Mouse (Mus musculus) urinary bladder, adult 2 months (tissue): ENCODE measurements around the gene Ahsa2. TPM values are rescaled to one million over a fixed set of nuclear protein-coding genes. Genes with fewer than 3 reads are reported as not detected.
"Not testable (repeated sequence)": the region's sequence is repeated elsewhere in the genome, so short reads cannot be mapped to it uniquely, and the experiment has no call there.

Experiments
- DNase-seq: peaks from one replicate; pipeline ENCODE4 v3.0.0; 2022; ENCODE audit warnings: low spot score
- polyA plus RNA-seq: library from polyadenylated mRNA; depleted of rRNA; stranded (reverse); fragments of >200 nt; gene quantifications from 2 replicates; pipeline ENCODE4 v1.2.3, GENCODE M21; 2012; rRNA removed

Ahsa2 gene
- 33.1 and 43.6 TPM in 2 replicates for polyA plus RNA-seq

GRCm38 (mm10) chr11:23497718-23498509, at the start of gene Ahsa2:
Gene Ahsa2, minus strand, starts transcription at chr11:23498030.
- peak; percentile 93 for DNase-seq

- no peak for DNase-seq
These were observed 39.6 kb upstream of the Ahsa2 start for GRCm38 (mm10) chr11:23537446-23537845.

- no peak for DNase-seq
These were observed 22.8 kb upstream of the Ahsa2 start, which contains the start of gene 1700093K21Rik for GRCm38 (mm10) chr11:23520473-23521205. Gene 1700093K21Rik, minus strand, starts transcription at chr11:23521155.

- no peak for DNase-seq
These were observed 21.2 kb upstream of the Ahsa2 start for GRCm38 (mm10) chr11:23518981-23519380.

GRCm38 (mm10) chr11:23515315-23515714, 17.5 kb upstream of the Ahsa2 start:
- no peak for DNase-seq

- DNase-seq, result not testable (repeated sequence)
These were observed 17.0 kb upstream of the Ahsa2 start for GRCm38 (mm10) chr11:23514785-23515184.

- not testable (repeated sequence) for DNase-seq
These were observed 7.0 kb upstream of the Ahsa2 start for GRCm38 (mm10) chr11:23504801-23505200.

GRCm38 (mm10) chr11:23498609-23499008, 779 bp upstream of the Ahsa2 start:
- DNase-seq, result no peak

- no peak for DNase-seq
These were observed 504 bp downstream of the Ahsa2 start for GRCm38 (mm10) chr11:23497335-23497717.

- DNase-seq, result no peak
These were observed 1.2 kb downstream of the Ahsa2 start for GRCm38 (mm10) chr11:23496661-23497060.

- no peak for DNase-seq
These were observed 2.6 kb downstream of the Ahsa2 start for GRCm38 (mm10) chr11:23495231-23495630.

GRCm38 (mm10) chr11:23492048-23492790, 5.6 kb downstream of the Ahsa2 start:
- no peak for DNase-seq

GRCm38 (mm10) chr11:23489955-23490354, 7.9 kb downstream of the Ahsa2 start:
- DNase-seq, result no peak

GRCm38 (mm10) chr11:23465862-23466261, 32.0 kb downstream of the Ahsa2 start:
- DNase-seq, result not testable (repeated sequence)

Other genes with a start within 250 kb of the Ahsa2 start
- 42.8 and 44.6 TPM in 2 replicates for gene Xpo1, start 242.0 kb downstream of the Ahsa2 start, polyA plus RNA-seq
- 31.1 and 31.2 TPM in 2 replicates for gene Usp34, start 191.1 kb downstream of the Ahsa2 start, polyA plus RNA-seq
- gene 1700093K21Rik, start 23.1 kb upstream of the Ahsa2 start, polyA plus RNA-seq, result 0.44 and 0.61 TPM in 2 replicates
- 7.4 and 8.5 TPM in 2 replicates for gene 0610010F05Rik, start 135.6 kb upstream of the Ahsa2 start, polyA plus RNA-seq
- gene Pus10, start 167.6 kb upstream of the Ahsa2 start, polyA plus RNA-seq, result 11.0 and 11.2 TPM in 2 replicates
- gene Pex13, start 167.9 kb upstream of the Ahsa2 start, polyA plus RNA-seq, result 17.0 and 23.1 TPM in 2 replicates